Mouse (Mus musculus) lung, postnatal 4 days (tissue): ENCODE results near the gene Pigr.
A peak's percentile ranks its signal among the peaks of the same experiment; 100 is the strongest.

Experiments used
- DNase-seq, 2 experiments: peaks; one replicate each; pipeline ENCODE4 v3.0.0; 2021

Gene Pigr

GRCm38 (mm10) chr1:130829906-130830830 lies 3.7 kb downstream of the Pigr start:
- DNase-seq: no peak

GRCm38 (mm10) chr1:130832230-130833149 lies 6.0 kb downstream of the Pigr start:
- no peak for DNase-seq

GRCm38 (mm10) chr1:130835161-130835936 lies 8.9 kb downstream of the Pigr start:
- DNase-seq: no peak

GRCm38 (mm10) chr1:130838288-130838687 lies 11.8 kb downstream of the Pigr start:
- DNase-seq: peak in 1 of 2 experiments; percentile 41

GRCm38 (mm10) chr1:130840599-130841379 lies 14.3 kb downstream of the Pigr start:
- DNase-seq: no peak

- DNase-seq: no peak
These were observed 15.1 kb downstream of the Pigr start for GRCm38 (mm10) chr1:130841621-130842020.

GRCm38 (mm10) chr1:130844516-130844915 lies 18.0 kb downstream of the Pigr start:
- DNase-seq: no peak

- DNase-seq: no peak
These were observed 23.2 kb downstream of the Pigr start for GRCm38 (mm10) chr1:130849530-130850214.

GRCm38 (mm10) chr1:130850405-130850804 lies 23.9 kb downstream of the Pigr start:
- no peak for DNase-seq

GRCm38 (mm10) chr1:130854819-130855218 lies 28.3 kb downstream of the Pigr start:
- DNase-seq: no peak

- no peak for DNase-seq
These were observed 29.2 kb downstream of the Pigr start for GRCm38 (mm10) chr1:130855723-130856122.

GRCm38 (mm10) chr1:130857456-130857855 lies 31.0 kb downstream of the Pigr start:
- no peak for DNase-seq

- peak in 1 of 2 experiments; percentile 38 for DNase-seq
These were observed 37.8 kb downstream of the Pigr start for GRCm38 (mm10) chr1:130864238-130864637.

GRCm38 (mm10) chr1:130864741-130865140 lies 38.3 kb downstream of the Pigr start:
- no peak for DNase-seq

GRCm38 (mm10) chr1:130865541-130866221 lies 39.2 kb downstream of the Pigr start, which contains the start of gene Fcmr:
Gene Fcmr (plus strand): TSS chr1:130865669.
- DNase-seq: no peak

GRCm38 (mm10) chr1:130872912-130873311 lies 46.4 kb downstream of the Pigr start:
- no peak for DNase-seq

- peak in 1 of 2 experiments; percentile 44 for DNase-seq
These were observed 48.7 kb downstream of the Pigr start for GRCm38 (mm10) chr1:130875139-130875538.

GRCm38 (mm10) chr1:130875910-130876309 lies 49.4 kb downstream of the Pigr start:
- DNase-seq: no peak

- DNase-seq: peak in 1 of 2 experiments; percentile 50
These were observed 50.5 kb downstream of the Pigr start for GRCm38 (mm10) chr1:130876931-130877509.
